Mouse (Mus musculus): ENCODE data around the gene Ulk3. TPM values are rescaled to one million over a fixed set of nuclear protein-coding genes. Genes with fewer than 3 reads are reported as not detected.

Gene Ulk3
- polyA plus RNA-seq, 1 experiment from 2014 or later: 12.6 TPM

DNA sequence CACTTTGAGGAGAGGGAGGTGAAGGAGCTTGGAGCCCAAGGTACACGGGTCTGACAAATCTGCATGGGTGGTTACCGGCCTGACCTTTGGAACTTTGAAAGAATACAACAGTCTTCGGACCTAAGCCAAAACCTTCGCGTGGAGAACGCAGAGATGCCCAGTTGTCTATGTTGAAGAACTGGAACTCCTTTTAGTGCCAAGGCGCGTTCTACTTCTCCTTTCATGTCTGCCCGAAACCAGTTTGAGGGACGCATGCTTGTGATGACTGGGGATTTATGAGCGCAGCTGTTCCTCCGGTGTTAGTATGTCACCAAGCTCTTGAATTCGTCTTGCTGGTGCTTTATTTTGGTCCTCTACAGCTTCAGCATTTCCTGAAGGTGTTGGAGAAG is 27.5 kb upstream of the Ulk3 start:
- no peak overlapping the region for H3K27ac ChIP-seq (ENCODE audit: low read depth, low read length)
- no peak overlapping the region; the same call in 1 of the 2 replicates for H3K9ac ChIP-seq (ENCODE audit: low read length)
- H3K9me3 ChIP-seq (ENCODE audit: control insufficient read depth, low read length): no peaks in the 10 kb centered on the region
- H3K4me3 ChIP-seq (ENCODE audit: low read depth, low read length): peak overlapping the region; percentile 48
- H3K4me1 ChIP-seq (replicated peaks; ENCODE audit: control insufficient read depth, insufficient read depth, low read length): peaks cover 7% of the 10 kb centered on the region
- H3K36me3 ChIP-seq (ENCODE audit: control insufficient read depth, insufficient read depth, low read length): no peaks in the 10 kb centered on the region
- ATAC-seq (replicated peaks; ENCODE audit: low FRiP score) (no peak), DNase-seq (ENCODE audit: low spot score) (no peak)
- WGBS: 83% methylated on average over 13 of the region's 13 CpGs
- H3K4me2 ChIP-seq (ENCODE audit: low read depth, low read length, severe bottlenecking): peak overlapping the region; percentile 71
- H3K27me3 ChIP-seq (ENCODE audit: control insufficient read depth, insufficient read depth, low read length): no peaks in the 10 kb centered on the region

GRCm38 (mm10) chr9:57562896-57563372 is 26.3 kb upstream of the Ulk3 start:
- ATAC-seq (replicated peaks; ENCODE audit: low FRiP score) (no peak), DNase-seq (ENCODE audit: low spot score) (no peak)
- no peak overlapping the region for H3K9ac ChIP-seq (ENCODE audit: low read length)
- no peaks in the 10 kb centered on the region for H3K36me3 ChIP-seq (ENCODE audit: control insufficient read depth, insufficient read depth, low read length)
- no peak overlapping the region for H3K4me2 ChIP-seq (ENCODE audit: low read depth, low read length, severe bottlenecking)
- WGBS: 82% methylated on average over 4 of the region's 4 CpGs
- H3K9me3 ChIP-seq (ENCODE audit: control insufficient read depth, low read length): no peaks in the 10 kb centered on the region
- no peaks in the 10 kb centered on the region for H3K27me3 ChIP-seq (ENCODE audit: control insufficient read depth, insufficient read depth, low read length)
- no peak overlapping the region for H3K4me3 ChIP-seq (ENCODE audit: low read depth, low read length)
- peaks cover 7% of the 10 kb centered on the region for H3K4me1 ChIP-seq (replicated peaks; ENCODE audit: control insufficient read depth, insufficient read depth, low read length)
- H3K27ac ChIP-seq (ENCODE audit: low read depth, low read length): no peak overlapping the region

DNA sequence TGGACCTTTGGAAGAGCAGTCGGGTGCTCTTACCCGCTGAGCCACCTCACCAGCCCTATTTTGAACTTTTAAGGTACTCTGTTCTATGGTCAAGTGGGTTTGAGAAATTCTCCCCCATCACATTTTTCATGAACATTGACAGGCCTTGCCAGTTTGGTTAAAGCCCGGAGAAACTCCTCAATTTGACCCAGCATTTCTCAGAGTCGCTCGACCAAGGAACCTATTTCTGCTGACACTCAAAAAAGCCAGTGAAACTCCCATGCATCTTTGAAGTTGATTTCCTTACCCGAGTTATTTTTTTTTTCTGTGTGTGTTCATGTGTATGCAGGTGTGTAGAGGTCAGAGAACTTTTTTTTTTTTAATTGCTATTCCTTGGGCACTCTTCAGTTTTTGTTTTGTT is 24.6 kb upstream of the Ulk3 start:
- H3K27ac ChIP-seq (ENCODE audit: low read depth, low read length): no peak overlapping the region
- no peak for ATAC-seq (replicated peaks; ENCODE audit: low FRiP score)
- H3K4me1 ChIP-seq (replicated peaks; ENCODE audit: control insufficient read depth, insufficient read depth, low read length): peaks cover 7% of the 10 kb centered on the region
- H3K9me3 ChIP-seq (ENCODE audit: control insufficient read depth, low read length): no peaks in the 10 kb centered on the region
- no peak overlapping the region for H3K9ac ChIP-seq (ENCODE audit: low read length)
- H3K27me3 ChIP-seq (ENCODE audit: control insufficient read depth, insufficient read depth, low read length): no peaks in the 10 kb centered on the region
- WGBS: 94% methylated on average over 6 of the region's 6 CpGs
- no peak overlapping the region for H3K4me3 ChIP-seq (ENCODE audit: low read depth, low read length)
- H3K4me2 ChIP-seq (ENCODE audit: low read depth, low read length, severe bottlenecking): no peak overlapping the region
- no peak for DNase-seq (ENCODE audit: low spot score)
- no peaks in the 10 kb centered on the region for H3K36me3 ChIP-seq (ENCODE audit: control insufficient read depth, insufficient read depth, low read length)

DNA sequence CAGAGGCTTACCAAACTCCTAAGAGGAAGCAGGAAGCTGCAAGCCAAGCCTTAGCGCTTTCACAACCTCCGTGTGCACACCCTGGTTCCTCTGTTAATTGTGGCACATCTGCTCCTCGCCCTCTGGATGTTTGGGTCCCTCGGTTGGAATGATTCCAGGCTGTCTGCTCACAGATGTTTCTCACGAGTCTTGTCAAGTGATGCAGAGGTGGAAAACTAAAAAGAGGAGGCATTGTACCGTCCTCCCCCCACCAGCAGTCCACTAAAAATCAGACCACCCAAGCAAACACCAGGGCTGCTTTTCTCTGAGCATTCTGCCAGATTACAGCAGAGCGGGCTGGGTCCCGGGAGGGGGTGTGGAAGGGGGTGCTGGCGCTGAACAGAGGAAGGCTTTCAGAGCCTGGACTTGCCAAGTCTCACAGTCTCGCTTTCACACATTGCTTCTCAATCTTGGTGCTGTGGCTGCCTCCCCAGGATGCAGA is 23.5 kb upstream of the Ulk3 start:
- DNase-seq (ENCODE audit: low spot score): no peak
- ATAC-seq (replicated peaks; ENCODE audit: low FRiP score): no peak
- H3K27ac ChIP-seq (ENCODE audit: low read depth, low read length): no peak overlapping the region
- no peaks in the 10 kb centered on the region for H3K27me3 ChIP-seq (ENCODE audit: control insufficient read depth, insufficient read depth, low read length)
- no peak overlapping the region for H3K9ac ChIP-seq (ENCODE audit: low read length)
- no peak overlapping the region for H3K4me2 ChIP-seq (ENCODE audit: low read depth, low read length, severe bottlenecking)
- WGBS: 71% methylated on average over 10 of the region's 10 CpGs
- H3K4me3 ChIP-seq (ENCODE audit: low read depth, low read length): no peak overlapping the region
- H3K4me1 ChIP-seq (replicated peaks; ENCODE audit: control insufficient read depth, insufficient read depth, low read length): peaks cover 4% of the 10 kb centered on the region
- no peaks in the 10 kb centered on the region for H3K9me3 ChIP-seq (ENCODE audit: control insufficient read depth, low read length)
- no peaks in the 10 kb centered on the region; the same call in 1 of the 2 replicates for H3K36me3 ChIP-seq (ENCODE audit: control insufficient read depth, insufficient read depth, low read length)

- 59% methylated on average over 8 of the region's 8 CpGs for WGBS
- DNase-seq (ENCODE audit: low spot score) (no peak), ATAC-seq (replicated peaks; ENCODE audit: low FRiP score) (no peak)
Measured at GRCm38 (mm10) chr9:57566846-57567245, 22.4 kb upstream of the Ulk3 start.

GRCm38 (mm10) chr9:57568500-57568899 is 20.8 kb upstream of the Ulk3 start:
- DNase-seq (ENCODE audit: low spot score) (no peak), ATAC-seq (replicated peaks; ENCODE audit: low FRiP score) (no peak)
- Histone ChIP-seq H3K27me3 (ENCODE audit: control insufficient read depth, insufficient read depth, low read length) (no peaks in the 10 kb centered on the region), H3K36me3 (ENCODE audit: control insufficient read depth, insufficient read depth, low read length) (no peaks in the 10 kb centered on the region; the same call in 1 of the 2 replicates), H3K27ac (ENCODE audit: low read depth, low read length) (no peak overlapping the region), H3K9ac (ENCODE audit: low read length) (no peak overlapping the region), H3K4me3 (ENCODE audit: low read depth, low read length) (no peak overlapping the region), H3K4me2 (ENCODE audit: low read depth, low read length, severe bottlenecking) (no peak overlapping the region), H3K9me3 (ENCODE audit: control insufficient read depth, low read length) (no peaks in the 10 kb centered on the region), H3K4me1 (replicated peaks; ENCODE audit: control insufficient read depth, insufficient read depth, low read length) (no peaks in the 10 kb centered on the region)
- WGBS: 93% methylated on average over 6 of the region's 6 CpGs

More at GRCm38 (mm10) chr9:57566846-57567245, 22.4 kb upstream of the Ulk3 start:
- Histone ChIP-seq H3K27me3 (ENCODE audit: control insufficient read depth, insufficient read depth, low read length) (no peaks in the 10 kb centered on the region), H3K36me3 (ENCODE audit: control insufficient read depth, insufficient read depth, low read length) (no peaks in the 10 kb centered on the region; the same call in 1 of the 2 replicates), H3K27ac (ENCODE audit: low read depth, low read length) (no peak overlapping the region), H3K9ac (ENCODE audit: low read length) (no peak overlapping the region), H3K9me3 (ENCODE audit: control insufficient read depth, low read length) (no peaks in the 10 kb centered on the region), H3K4me2 (ENCODE audit: low read depth, low read length, severe bottlenecking) (no peak overlapping the region), H3K4me3 (ENCODE audit: low read depth, low read length) (no peak overlapping the region), H3K4me1 (replicated peaks; ENCODE audit: control insufficient read depth, insufficient read depth, low read length) (no peaks in the 10 kb centered on the region; the same call in 1 of the 2 replicates)

- Histone ChIP-seq H3K4me3 (ENCODE audit: low read depth, low read length) (no peak overlapping the region), H3K27me3 (ENCODE audit: control insufficient read depth, insufficient read depth, low read length) (no peaks in the 10 kb centered on the region), H3K36me3 (ENCODE audit: control insufficient read depth, insufficient read depth, low read length) (no peaks in the 10 kb centered on the region; the same call in none of the 2 replicates), H3K4me2 (ENCODE audit: low read depth, low read length, severe bottlenecking) (no peak overlapping the region), H3K9me3 (ENCODE audit: control insufficient read depth, low read length) (no peaks in the 10 kb centered on the region), H3K4me1 (replicated peaks; ENCODE audit: control insufficient read depth, insufficient read depth, low read length) (no peaks in the 10 kb centered on the region), H3K27ac (ENCODE audit: low read depth, low read length) (no peak overlapping the region), H3K9ac (ENCODE audit: low read length) (no peak overlapping the region)
- no peak for DNase-seq (ENCODE audit: low spot score)
- no peak for ATAC-seq (replicated peaks; ENCODE audit: low FRiP score)
Measured at GRCm38 (mm10) chr9:57574397-57574796, 14.9 kb upstream of the Ulk3 start.

DNA sequence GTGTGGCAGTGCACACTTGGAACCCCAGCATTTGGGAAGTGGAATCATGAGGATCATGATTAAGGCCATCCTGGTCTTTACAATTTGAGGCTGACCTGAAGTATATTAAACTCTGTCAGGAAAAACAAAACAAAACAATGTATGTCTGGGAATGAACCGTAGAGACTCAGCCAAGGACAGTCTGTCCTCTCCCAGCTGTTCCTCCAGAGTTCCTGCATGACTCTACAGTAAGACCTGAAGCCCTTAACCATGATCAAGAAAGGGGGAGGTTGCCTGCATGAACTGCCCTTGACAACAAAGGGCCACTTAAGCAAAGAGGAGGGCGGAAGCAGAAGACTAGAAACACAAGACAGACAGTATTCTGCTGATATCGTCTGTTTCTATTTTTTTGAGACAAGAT is 13.7 kb upstream of the Ulk3 start:
- Histone ChIP-seq H3K27ac (ENCODE audit: low read depth, low read length) (no peak overlapping the region), H3K27me3 (ENCODE audit: control insufficient read depth, insufficient read depth, low read length) (no peaks in the 10 kb centered on the region), H3K9ac (ENCODE audit: low read length) (no peak overlapping the region), H3K36me3 (ENCODE audit: control insufficient read depth, insufficient read depth, low read length) (no peaks in the 10 kb centered on the region; the same call in 1 of the 2 replicates), H3K9me3 (ENCODE audit: control insufficient read depth, low read length) (no peaks in the 10 kb centered on the region), H3K4me1 (replicated peaks; ENCODE audit: control insufficient read depth, insufficient read depth, low read length) (no peaks in the 10 kb centered on the region), H3K4me2 (ENCODE audit: low read depth, low read length, severe bottlenecking) (no peak overlapping the region), H3K4me3 (ENCODE audit: low read depth, low read length) (no peak overlapping the region)
- WGBS: 88% methylated on average over 3 of the region's 3 CpGs
- ATAC-seq (replicated peaks; ENCODE audit: low FRiP score) (no peak), DNase-seq (ENCODE audit: low spot score) (no peak)

- H3K4me3 ChIP-seq (ENCODE audit: low read depth, low read length): no peak overlapping the region
- ATAC-seq (replicated peaks; ENCODE audit: low FRiP score) (no peak), DNase-seq (ENCODE audit: low spot score) (no peak)
- no peaks in the 10 kb centered on the region for H3K9me3 ChIP-seq (ENCODE audit: control insufficient read depth, low read length)
- H3K27me3 ChIP-seq (ENCODE audit: control insufficient read depth, insufficient read depth, low read length): no peaks in the 10 kb centered on the region
- WGBS: 85% methylated on average over 6 of the region's 6 CpGs
- H3K4me1 ChIP-seq (replicated peaks; ENCODE audit: control insufficient read depth, insufficient read depth, low read length): no peaks in the 10 kb centered on the region
- H3K27ac ChIP-seq (ENCODE audit: low read depth, low read length): no peak overlapping the region
- H3K9ac ChIP-seq (ENCODE audit: low read length): no peak overlapping the region
- peaks cover 3% of the 10 kb centered on the region for H3K36me3 ChIP-seq (ENCODE audit: control insufficient read depth, insufficient read depth, low read length)
- H3K4me2 ChIP-seq (ENCODE audit: low read depth, low read length, severe bottlenecking): no peak overlapping the region
Measured at GRCm38 (mm10) chr9:57577144-57577849, 12.0 kb upstream of the Ulk3 start.

Measured in forebrain, embryonic 11.5 days (tissue).